8 mouse cellular contexts compared by ENCODE assay signal in the genomic region with DNA sequence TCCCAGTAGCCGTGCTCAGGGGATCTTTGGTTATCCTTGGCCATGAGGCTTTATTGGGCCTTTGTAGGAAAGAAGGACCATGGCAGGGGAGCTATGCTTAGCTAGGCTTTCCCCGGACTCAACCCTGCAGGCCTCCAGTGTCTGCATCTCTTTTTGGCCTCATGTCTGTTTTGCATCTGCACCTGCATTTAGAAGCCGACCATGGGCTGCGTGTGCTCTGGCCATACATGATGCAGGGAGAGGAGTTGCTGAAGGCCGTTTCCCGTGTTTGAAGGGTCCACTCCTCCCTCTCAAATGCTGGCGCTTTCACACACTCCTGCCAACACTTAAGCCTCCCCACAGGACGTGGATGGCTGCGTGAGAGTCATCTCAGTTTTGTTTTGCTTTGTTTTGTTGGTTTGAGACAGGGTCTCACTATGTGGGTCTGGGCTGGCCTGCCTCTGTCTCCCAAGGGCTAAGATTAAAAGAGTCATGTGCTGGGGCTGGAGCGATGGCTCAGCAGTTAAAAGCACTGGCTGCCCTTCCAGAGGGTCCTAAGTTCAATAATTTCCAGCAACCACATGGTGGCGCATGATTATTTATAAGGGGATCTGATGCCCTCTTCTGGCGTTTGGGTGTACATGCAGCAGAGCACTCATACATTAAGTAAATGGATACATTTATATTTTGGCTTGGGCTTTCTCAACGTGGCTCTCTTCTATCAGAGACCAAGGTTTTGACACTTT. TPM values are rescaled to one million over a fixed set of nuclear protein-coding genes. Genes with fewer than 3 reads are reported as not detected.
DNase-seq lines count a peak whose midpoint lies in the region; ATAC-seq lines count a peak whose summit lies in the region.

No protein-coding gene starts in this region.

- peak; percentile 55 to 83 for DNase-seq in adrenal gland, adult (ENCODE audit: inconsistent age in 2 of 2, low spot score in 1 of 2)
- DNase-seq in adrenal gland, postnatal 4 days (ENCODE audit: low spot score in 2 of 2), result no peak
- peak; percentile 89 for DNase-seq in MN1 (ENCODE audit: low spot score)
- peak; percentile 93 for DNase-seq in embryo, embryonic 10 days (ENCODE audit: low spot score)
- DNase-seq in layer of hippocampus, adult 18-20 months (ENCODE audit: low spot score in 2 of 2), result peak; percentile 42 to 79
- peak; percentile 81 for DNase-seq in lung, postnatal 10 days
- peak; percentile 70 for DNase-seq in retina, postnatal 7 days (ENCODE audit: low read depth, low spot score)

- ATAC-seq in hematopoietic stem cell, adult 5-6 weeks (replicated peaks in 1 of 2; ENCODE audit: insufficient read depth in 1 of 2, low FRiP score in 2 of 2, low TSS enrichment in 1 of 2, low read depth in 1 of 2, poor library complexity in 2 of 2, severe bottlenecking in 2 of 2), result peak; percentile 68 to 78; a peak in 3 of 4 replicates

RNA-seq across cellular contexts. Expression of a gene that starts 4.1 kb away (rescaled TPM):
- total RNA-seq in adrenal gland, postnatal 4 days (2021), result 10 to 100 TPM in 1 of 2 experiments, 1 to 10 TPM in 1; 8.4 to 14.9 TPM
- total RNA-seq in hematopoietic stem cell, adult 5-6 weeks (2017), result not detected in 2 replicates
- 100 to 1,000 TPM; 436 to 499 TPM for total RNA-seq in layer of hippocampus, adult 18-20 months (2021)

RNA-seq across cellular contexts. Expression of a gene that starts 30.1 kb away (rescaled TPM):
- total RNA-seq in adrenal gland, postnatal 4 days (2021), result 10 to 100 TPM; 37.3 to 48.5 TPM
- 32.8 and 43.0 TPM in 2 replicates for total RNA-seq in hematopoietic stem cell, adult 5-6 weeks (2017)
- total RNA-seq in layer of hippocampus, adult 18-20 months (2021), result 10 to 100 TPM; 94.8 to 96.0 TPM

Comparison
In these comparisons a context has a peak if more than half of its experiments do, and no peak if none do; other contexts are left out.
1. DNase-seq: peak in adrenal gland, adult (2 of 2), MN1 (single experiment), embryo, embryonic 10 days (single experiment), layer of hippocampus, adult 18-20 months (2 of 2), lung, postnatal 10 days (single experiment) and retina, postnatal 7 days (single experiment); none in adrenal gland, postnatal 4 days (0 of 2).
2. RNA of a gene that starts 4.1 kb away (total RNA-seq): 436 to 499 TPM in layer of hippocampus, adult 18-20 months; 8.4 to 14.9 TPM in adrenal gland, postnatal 4 days and not detected in hematopoietic stem cell, adult 5-6 weeks; every median in the first group is over 10 times any median in the second.